ENCODE assay signal across 19 mouse cellular contexts in genomic region chr6:91335470-91335869, GRCm38 (mm10).
DNase-seq lines count a peak whose midpoint lies in the region; ATAC-seq and TF ChIP-seq lines count a peak whose summit lies in the region.
"Had no signal": no experiment of that assay in that cellular context is flagged by ENCODE, and none has a peak within 500 bp of the region (broad histone marks: within the 10 kb centered on the region; RNA-seq: fewer than 3 reads in every experiment).

No protein-coding gene starts in this region.

- TF ChIP-seq POLR2A in testis, adult 2 months (IDR thresholded peaks at IDR 0.05; ENCODE audit: control insufficient read depth, low read depth, low read length) = no peak

- no peak overlapping the region for H3K9ac ChIP-seq in forebrain, embryonic 14.5 days (ENCODE audit: low read length)
- no peak overlapping the region for H3K9ac ChIP-seq in hindbrain, embryonic 15.5 days
- H3K9ac ChIP-seq in hindbrain, embryonic 13.5 days = no peak overlapping the region
- H3K9ac ChIP-seq: embryonic facial prominence, embryonic 15.5 days; forebrain, embryonic 12.5 days; heart, embryonic 13.5 days had no signal

- no peak overlapping the region for H3K4me3 ChIP-seq in forebrain, embryonic 10.5 days
- no peak overlapping the region for H3K4me3 ChIP-seq in forebrain, embryonic 14.5 days (ENCODE audit: low read depth, low read length)
- no peak overlapping the region for H3K4me3 ChIP-seq in hindbrain, embryonic 15.5 days
- H3K4me3 ChIP-seq in hindbrain, embryonic 13.5 days = no peak overlapping the region
- H3K4me3 ChIP-seq in testis, adult 2 months (ENCODE audit: control insufficient read depth, low read depth, low read length) = peak overlapping the region; percentile 32
- no peak overlapping the region for H3K4me3 ChIP-seq in gastrocnemius, adult 2 months
- H3K4me3 ChIP-seq: embryonic facial prominence, embryonic 15.5 days; erythroblast, embryonic 14.5 days; forebrain, embryonic 12.5 days; heart, embryonic 13.5 days had no signal

- peaks cover 29% of the 10 kb centered on the region for H3K4me1 ChIP-seq in forebrain, embryonic 10.5 days
- H3K4me1 ChIP-seq in forebrain, embryonic 14.5 days (ENCODE audit: control insufficient read depth, insufficient read depth, low read length) = 0 out of 2 replicates have a peak, but pooled peaks cover 10% of the 10 kb centered on the region
- peaks cover 9% of the 10 kb centered on the region; the same call in 1 of the 2 replicates for H3K4me1 ChIP-seq in hindbrain, embryonic 15.5 days (replicated peaks)
- H3K4me1 ChIP-seq in hindbrain, embryonic 13.5 days (replicated peaks) = peaks cover 10% of the 10 kb centered on the region; the same call in 1 of the 2 replicates
- H3K4me1 ChIP-seq in testis, adult 2 months (ENCODE audit: control insufficient read depth, insufficient read depth, low read length) = peaks cover 7% of the 10 kb centered on the region
- H3K4me1 ChIP-seq: heart, embryonic 13.5 days had no signal

- no peaks in the 10 kb centered on the region for H3K36me3 ChIP-seq in forebrain, embryonic 10.5 days (replicated peaks)
- no peaks in the 10 kb centered on the region for H3K36me3 ChIP-seq in forebrain, embryonic 14.5 days (ENCODE audit: control insufficient read depth, insufficient read depth, low read length)
- no peaks in the 10 kb centered on the region for H3K36me3 ChIP-seq in hindbrain, embryonic 15.5 days
- no peaks in the 10 kb centered on the region for H3K36me3 ChIP-seq in hindbrain, embryonic 13.5 days
- H3K36me3 ChIP-seq in testis, adult 2 months (ENCODE audit: control insufficient read depth, insufficient read depth, low read length) = no peaks in the 10 kb centered on the region
- H3K36me3 ChIP-seq: embryonic facial prominence, embryonic 15.5 days; forebrain, embryonic 12.5 days; G1E; heart, embryonic 13.5 days had no signal

- DNase-seq in forebrain, embryonic 10.5 days (ENCODE audit: extremely low spot score, low spot score) = no peak
- no peak for DNase-seq in forebrain, embryonic 14.5 days (ENCODE audit: low spot score)
- DNase-seq in testis, postnatal 10 days (ENCODE audit: low spot score) = no peak
- DNase-seq in gastrocnemius, adult 2 months = no peak
- DNase-seq: adrenal gland, adult 8-10 months; B cell, adult 2 months; cerebellum, adult 11 months; cerebellum, adult 8-10 months; embryo, embryonic 11 days; heart, postnatal 36 days had no signal

- no peak for TF ChIP-seq CTCF in testis, adult 2 months (IDR thresholded peaks at IDR 0.05; ENCODE audit: control insufficient read depth, insufficient read depth, insufficient replicate concordance, low read depth, low read length)
- TF ChIP-seq CTCF in gastrocnemius, adult 2 months (IDR thresholded peaks at IDR 0.05) = no peak

- H3K4me2 ChIP-seq in forebrain, embryonic 14.5 days (ENCODE audit: low read length) = no peak overlapping the region
- H3K4me2 ChIP-seq in hindbrain, embryonic 15.5 days = no peak overlapping the region
- H3K4me2 ChIP-seq in hindbrain, embryonic 13.5 days = no peak overlapping the region
- H3K4me2 ChIP-seq: embryonic facial prominence, embryonic 15.5 days; forebrain, embryonic 12.5 days; heart, embryonic 13.5 days had no signal

- intact Hi-C loops in gastrocnemius, adult 2 months (cut with DNase I) = no loop called here

- ATAC-seq in forebrain, embryonic 14.5 days = no peak
- ATAC-seq in hindbrain, embryonic 15.5 days (ENCODE audit: low FRiP score, low read depth) = peak; percentile 52; the same call in 1 of the 2 replicates
- ATAC-seq in hindbrain, embryonic 13.5 days (ENCODE audit: low FRiP score) = no peak
- ATAC-seq: CD4-positive, CD25-positive, alpha-beta regulatory T cell, adult 4 months had no signal

- H3K27ac ChIP-seq in forebrain, embryonic 10.5 days = peak overlapping the region; percentile 65
- no peak overlapping the region for H3K27ac ChIP-seq in forebrain, embryonic 14.5 days (ENCODE audit: low read depth, low read length)
- no peak overlapping the region for H3K27ac ChIP-seq in hindbrain, embryonic 15.5 days (replicated peaks)
- no peak overlapping the region for H3K27ac ChIP-seq in hindbrain, embryonic 13.5 days
- no peak overlapping the region for H3K27ac ChIP-seq in testis, adult 2 months (ENCODE audit: control insufficient read depth, insufficient read depth, low read depth, low read length)
- H3K27ac ChIP-seq in gastrocnemius, adult 2 months = no peak overlapping the region
- H3K27ac ChIP-seq: embryonic facial prominence, embryonic 15.5 days; forebrain, embryonic 12.5 days; heart, embryonic 13.5 days had no signal

- no peaks in the 10 kb centered on the region for H3K9me3 ChIP-seq in forebrain, embryonic 10.5 days
- H3K9me3 ChIP-seq in forebrain, embryonic 14.5 days (replicated peaks; ENCODE audit: control insufficient read depth, low read length) = no peaks in the 10 kb centered on the region
- no peaks in the 10 kb centered on the region for H3K9me3 ChIP-seq in hindbrain, embryonic 15.5 days
- no peaks in the 10 kb centered on the region for H3K9me3 ChIP-seq in hindbrain, embryonic 13.5 days
- H3K9me3 ChIP-seq: embryonic facial prominence, embryonic 15.5 days; forebrain, embryonic 12.5 days; G1E; heart, embryonic 13.5 days had no signal

- WGBS in forebrain, embryonic 10.5 days = 82% methylated on average over 1 of the region's 1 CpGs
- 72% methylated on average over 1 of the region's 1 CpGs for WGBS in forebrain, embryonic 14.5 days
- WGBS in hindbrain, embryonic 15.5 days = 52% methylated on average over 1 of the region's 1 CpGs
- 63% methylated on average over 1 of the region's 1 CpGs for WGBS in hindbrain, embryonic 13.5 days

- peaks cover 11% of the 10 kb centered on the region; the same call in 1 of the 2 replicates for H3K27me3 ChIP-seq in forebrain, embryonic 10.5 days (ENCODE audit: poor library complexity, severe bottlenecking)
- H3K27me3 ChIP-seq in forebrain, embryonic 14.5 days (replicated peaks; ENCODE audit: control insufficient read depth, insufficient read depth, low read length) = no peaks in the 10 kb centered on the region
- no peaks in the 10 kb centered on the region for H3K27me3 ChIP-seq in hindbrain, embryonic 15.5 days
- H3K27me3 ChIP-seq in hindbrain, embryonic 13.5 days = no peaks in the 10 kb centered on the region
- H3K27me3 ChIP-seq in testis, adult 2 months (ENCODE audit: control insufficient read depth, insufficient read depth, low read length) = no peaks in the 10 kb centered on the region
- H3K27me3 ChIP-seq: embryonic facial prominence, embryonic 15.5 days; forebrain, embryonic 12.5 days had no signal
